ENCODE assay signal across 10 mouse cellular contexts in genomic region chr16:10767158-10767557, GRCm38 (mm10). TPM values are rescaled to one million over a fixed set of nuclear protein-coding genes. Genes with fewer than 3 reads are reported as not detected.
DNase-seq lines count a peak whose midpoint lies in the region; ATAC-seq and TF ChIP-seq lines count a peak whose summit lies in the region.
"Had no signal": no experiment of that assay in that cellular context is flagged by ENCODE, and none has a peak within 500 bp of the region (broad histone marks: within the 10 kb centered on the region; RNA-seq: fewer than 3 reads in every experiment).

No protein-coding gene starts in this region.

- 0 out of 2 replicates have a peak, but pooled peaks cover 2% of the 10 kb centered on the region for H3K4me1 ChIP-seq in intestine, embryonic 14.5 days (replicated peaks; ENCODE audit: control insufficient read depth, insufficient read depth, low read length)
- H3K4me1 ChIP-seq in intestine, embryonic 15.5 days (replicated peaks) = peaks cover 12% of the 10 kb centered on the region; the same call in 1 of the 2 replicates
- no peaks in the 10 kb centered on the region for H3K4me1 ChIP-seq in ES-E14 (ENCODE audit: control insufficient read depth in 2 of 2, insufficient read depth in 2 of 2, low read length in 2 of 2, poor library complexity in 1 of 2)

- no peaks in the 10 kb centered on the region for H3K36me3 ChIP-seq in intestine, embryonic 14.5 days (ENCODE audit: control insufficient read depth, insufficient read depth, low read length)
- H3K36me3 ChIP-seq in intestine, embryonic 15.5 days = no peaks in the 10 kb centered on the region
- H3K36me3 ChIP-seq in ES-E14 (ENCODE audit: control insufficient read depth, insufficient read depth, low read length, poor library complexity, severe bottlenecking) = no peaks in the 10 kb centered on the region
- H3K36me3 ChIP-seq: embryonic facial prominence, embryonic 13.5 days had no signal

- H3K4me3 ChIP-seq in intestine, embryonic 14.5 days (ENCODE audit: low read depth, low read length) = no peak overlapping the region
- H3K4me3 ChIP-seq in intestine, embryonic 15.5 days (replicated peaks) = no peak overlapping the region
- H3K4me3 ChIP-seq in ES-E14 (ENCODE audit: insufficient read depth in 1 of 2, low read depth in 1 of 2, low read length in 2 of 2, poor library complexity in 1 of 2, severe bottlenecking in 1 of 2) = no peak overlapping the region
- H3K4me3 ChIP-seq: embryonic facial prominence, embryonic 13.5 days had no signal

- 42% methylated on average over 4 of the region's 4 CpGs for WGBS in intestine, embryonic 14.5 days
- WGBS in intestine, embryonic 15.5 days = 55% methylated on average over 4 of the region's 4 CpGs

- no peak for ATAC-seq in intestine, embryonic 14.5 days (replicated peaks; ENCODE audit: low FRiP score, low TSS enrichment, low read depth)
- no peak for ATAC-seq in intestine, embryonic 15.5 days
- ATAC-seq in frontal cortex, adult (ENCODE audit: low TSS enrichment) = peak; percentile 57

- in situ Hi-C loops in ES-E14 (cut with MboI; ENCODE audit: low sequenced_read_pairs in 2 of 2, unreplicated experiment in 2 of 2) = no loop called here

- no peak overlapping the region for H3K4me2 ChIP-seq in intestine, embryonic 14.5 days (ENCODE audit: low read length)
- no peak overlapping the region for H3K4me2 ChIP-seq in intestine, embryonic 15.5 days (replicated peaks)
- H3K4me2 ChIP-seq: embryonic facial prominence, embryonic 13.5 days had no signal

- no peak overlapping the region for H3K9ac ChIP-seq in intestine, embryonic 14.5 days (ENCODE audit: low read length)
- H3K9ac ChIP-seq in intestine, embryonic 15.5 days = no peak overlapping the region
- no peak overlapping the region for H3K9ac ChIP-seq in ES-E14 (ENCODE audit: insufficient read depth, low read depth, low read length, poor library complexity, severe bottlenecking)
- H3K9ac ChIP-seq: embryonic facial prominence, embryonic 13.5 days had no signal

- DNase-seq in intestine, embryonic 14.5 days (ENCODE audit: low spot score) = peak; percentile 82
- DNase-seq in ES-E14 (ENCODE audit: low read depth, low spot score) = peak; percentile 74
- DNase-seq in c-Kit-positive CD71-positive TER-119-negative erythroid progenitor cells, embryonic 14.5 days (ENCODE audit: low read depth) = peak; percentile 64
- peak; percentile 42 for DNase-seq in layer of hippocampus, adult 9-10 months (ENCODE audit: low spot score)
- peak; percentile 77 for DNase-seq in mesoderm, embryonic 11.5 days (ENCODE audit: low read depth, low spot score)
- peak; percentile 79 to 97 for DNase-seq in thymus, postnatal 10 days (ENCODE audit: low spot score in 2 of 2)

- H3K9me3 ChIP-seq in intestine, embryonic 14.5 days (ENCODE audit: control insufficient read depth, low read length) = no peaks in the 10 kb centered on the region
- H3K9me3 ChIP-seq in intestine, embryonic 15.5 days = no peaks in the 10 kb centered on the region
- no peaks in the 10 kb centered on the region for H3K9me3 ChIP-seq in ES-E14 (ENCODE audit: control insufficient read depth, insufficient read depth, low read depth, low read length)
- H3K9me3 ChIP-seq: embryonic facial prominence, embryonic 13.5 days had no signal

- H3K27ac ChIP-seq in intestine, embryonic 14.5 days (ENCODE audit: low read depth) = no peak overlapping the region
- no peak overlapping the region for H3K27ac ChIP-seq in intestine, embryonic 15.5 days
- no peak overlapping the region for H3K27ac ChIP-seq in ES-E14 (ENCODE audit: insufficient read depth, low read depth, low read length, poor library complexity, severe bottlenecking)
- H3K27ac ChIP-seq: embryonic facial prominence, embryonic 13.5 days had no signal

- H3K27me3 ChIP-seq in intestine, embryonic 14.5 days (replicated peaks; ENCODE audit: control insufficient read depth, insufficient read depth, low read length) = no peaks in the 10 kb centered on the region
- H3K27me3 ChIP-seq in intestine, embryonic 15.5 days (replicated peaks) = peaks cover 7% of the 10 kb centered on the region
- H3K27me3 ChIP-seq: embryonic facial prominence, embryonic 13.5 days had no signal

TF ChIP-seq in ES-E14, 5 proteins besides CTCF, POLR2A, EP300 and RAD21:
- TF ChIP-seq ZNF384 (IDR thresholded peaks at IDR 0.05; ENCODE audit: low read depth, low read length) = no peak
- no peak for TF ChIP-seq ZC3H11A (IDR thresholded peaks at IDR 0.05; ENCODE audit: borderline replicate concordance, low read depth, low read length)
- TF ChIP-seq HCFC1 (IDR thresholded peaks at IDR 0.05; ENCODE audit: borderline replicate concordance, insufficient read depth, low read length) = no peak
- no peak for TF ChIP-seq CHD2 (IDR thresholded peaks at IDR 0.05; ENCODE audit: low read depth, low read length)
- TF ChIP-seq MAFK (IDR thresholded peaks at IDR 0.05; ENCODE audit: insufficient read depth, low read depth, low read length) = no peak

RNA-seq across cellular contexts. Expression of gene Socs1, which starts 18.2 kb away (rescaled TPM):
- 5.6 and 6.1 TPM in 2 replicates for polyA plus RNA-seq in intestine, embryonic 14.5 days (2014; fragmentation: Nextera tagmentation; extraction: Ambion mirVana)
- polyA plus RNA-seq in intestine, embryonic 15.5 days (2015; fragmentation: Nextera tagmentation; extraction: Ambion mirVana) = 5.7 and 6.9 TPM in 2 replicates
- 2.4 and 2.5 TPM in 2 replicates for total RNA-seq in ES-E14 (2012; rRNA removed)

RNA-seq across cellular contexts. Expression of gene Tnp2, which starts 21.3 kb away (rescaled TPM):
- not detected in 2 replicates for polyA plus RNA-seq in intestine, embryonic 14.5 days (2014; fragmentation: Nextera tagmentation; extraction: Ambion mirVana)
- polyA plus RNA-seq in intestine, embryonic 15.5 days (2015; fragmentation: Nextera tagmentation; extraction: Ambion mirVana) = not detected in 2 replicates
- total RNA-seq in ES-E14 (2012; rRNA removed) = not detected in 2 replicates
- polyA plus RNA-seq: embryonic facial prominence, embryonic 13.5 days; lung, embryonic 16.5 days had no signal

RNA-seq across cellular contexts. Expression of gene Prm3, which starts 23.6 kb away (rescaled TPM):
- not detected in 2 replicates for polyA plus RNA-seq in intestine, embryonic 14.5 days (2014; fragmentation: Nextera tagmentation; extraction: Ambion mirVana)
- not detected in 2 replicates for polyA plus RNA-seq in intestine, embryonic 15.5 days (2015; fragmentation: Nextera tagmentation; extraction: Ambion mirVana)
- not detected in 2 replicates for total RNA-seq in ES-E14 (2012; rRNA removed)
- polyA plus RNA-seq: embryonic facial prominence, embryonic 13.5 days; lung, embryonic 16.5 days had no signal

RNA-seq across cellular contexts. Expression of gene Prm2, which starts 28.8 kb away (rescaled TPM):
- not detected in 2 replicates for polyA plus RNA-seq in intestine, embryonic 14.5 days (2014; fragmentation: Nextera tagmentation; extraction: Ambion mirVana)
- polyA plus RNA-seq in intestine, embryonic 15.5 days (2015; fragmentation: Nextera tagmentation; extraction: Ambion mirVana) = not detected in 2 replicates
- total RNA-seq in ES-E14 (2012; rRNA removed) = not detected in 2 replicates
- polyA plus RNA-seq: embryonic facial prominence, embryonic 13.5 days; lung, embryonic 16.5 days had no signal

RNA-seq across cellular contexts. Expression of gene Prm1, which starts 38.5 kb away (rescaled TPM):
- polyA plus RNA-seq in intestine, embryonic 14.5 days (2014; fragmentation: Nextera tagmentation; extraction: Ambion mirVana) = not detected in 2 replicates
- not detected in 2 replicates for polyA plus RNA-seq in intestine, embryonic 15.5 days (2015; fragmentation: Nextera tagmentation; extraction: Ambion mirVana)
- not detected in 2 replicates for total RNA-seq in ES-E14 (2012; rRNA removed)
- polyA plus RNA-seq: embryonic facial prominence, embryonic 13.5 days; lung, embryonic 16.5 days had no signal
